Mouse (Mus musculus) CH12.LX (cell line): ENCODE data around the gene Ppp2ca. TPM values are rescaled to one million over a fixed set of nuclear protein-coding genes. Genes with fewer than 3 reads are reported as not detected.

ENCODE experiments used
- DNase-seq: peaks from one replicate; pipeline ENCODE4 v3.0.0-alpha.2; 2013; ENCODE audit errors: extremely low read depth
- H3K27ac ChIP-seq: 2 replicates; pipeline ENCODE4 v1.5.1; 2012; ENCODE audit warnings: low read depth, mild to moderate bottlenecking, control low read depth, moderate library complexity; ENCODE audit not compliant: insufficient read depth
- H3K27me3 ChIP-seq: replicated peaks from 2 replicates; pipeline ENCODE3; 2012; ENCODE audit warnings: inconsistent platforms
- H3K36me3 ChIP-seq, 2 experiments: replicated peaks in 1 of 2; 2 replicates each; pipeline versions ENCODE3 to v1.6.1; 2012; ENCODE audit warnings: inconsistent platforms in 1 of 2, low read length in 1 of 2, mild to moderate bottlenecking in 1 of 2, mixed read lengths in 1 of 2, moderate library complexity in 1 of 2; ENCODE audit not compliant: control insufficient read depth in 1 of 2, insufficient read depth in 1 of 2
- H3K4me1 ChIP-seq, 2 experiments: 2 replicates each; pipeline ENCODE4 v1.6.1; 2012; ENCODE audit warnings: inconsistent platforms in 1 of 2, moderate library complexity in 1 of 2; ENCODE audit not compliant: insufficient read depth in 2 of 2, control insufficient read depth in 1 of 2
- H3K4me2 ChIP-seq: 2 replicates; pipeline ENCODE4 v1.6.1; 2012; ENCODE audit warnings: low read depth, mild to moderate bottlenecking, control low read depth; ENCODE audit not compliant: poor library complexity, insufficient read depth, severe bottlenecking
- H3K4me3 ChIP-seq, 3 experiments: fragments of 150-350 bp in 1 of 3; sonication (generic) in 1 of 3; replicated peaks in 1 of 3; 2 replicates each; pipeline versions ENCODE3 to v1.5.1; 2011 to 2012; ENCODE audit warnings: low read depth in 2 of 3, low read length in 2 of 3, mild to moderate bottlenecking in 2 of 3, moderate library complexity in 2 of 3, control low read depth in 1 of 3, improper control_type of control experiment in 1 of 3, inconsistent platforms in 1 of 3, mixed read lengths in 1 of 3; ENCODE audit not compliant: poor library complexity in 1 of 3
- H3K79me2 ChIP-seq: replicated peaks from 2 replicates; pipeline ENCODE4 v1.6.1; 2012; ENCODE audit warnings: mild to moderate bottlenecking, moderate library complexity; ENCODE audit not compliant: control insufficient read depth, poor library complexity, insufficient read depth, severe bottlenecking; ENCODE audit errors: extremely low read depth
- H3K9ac ChIP-seq: 2 replicates; pipeline ENCODE4 v1.6.1; 2012; ENCODE audit warnings: low read depth, mild to moderate bottlenecking, control low read depth, moderate library complexity; ENCODE audit not compliant: insufficient read depth
- H3K9me3 ChIP-seq: replicated peaks from 2 replicates; pipeline ENCODE3; 2012; ENCODE audit warnings: low read length, inconsistent platforms, mixed read lengths
- CHD1 ChIP-seq: IDR thresholded peaks from 2 replicates; pipeline ENCODE4 v1.6.1; 2012; ENCODE audit warnings: low read depth, low read length, improper control_type of control experiment, inconsistent platforms
- CHD2 ChIP-seq: IDR thresholded peaks from 2 replicates; pipeline ENCODE4 v1.6.1; 2011; ENCODE audit warnings: low read length, improper control_type of control experiment
- E2F4 ChIP-seq: IDR thresholded peaks from 2 replicates; pipeline ENCODE4 v1.6.1; 2011; ENCODE audit warnings: low read depth, low read length, improper control_type of control experiment; ENCODE audit not compliant: insufficient replicate concordance
- EP300 ChIP-seq: IDR thresholded peaks from 2 replicates; pipeline ENCODE4 v1.6.1; 2011; ENCODE audit warnings: low read length, improper control_type of control experiment
- GABPA ChIP-seq: IDR thresholded peaks from 2 replicates; pipeline ENCODE4 v1.6.1; 2012; ENCODE audit warnings: low read depth, low read length, improper control_type of control experiment, inconsistent platforms; ENCODE audit not compliant: insufficient replicate concordance
- MAFK ChIP-seq: IDR thresholded peaks from 2 replicates; pipeline ENCODE4 v1.6.1; 2011; ENCODE audit warnings: low read length, improper control_type of control experiment; ENCODE audit not compliant: insufficient replicate concordance
- MYC ChIP-seq: IDR thresholded peaks from 2 replicates; pipeline ENCODE4 v1.6.1; 2011; ENCODE audit warnings: low read depth, mild to moderate bottlenecking, improper control_type of control experiment, low read length
- NELFE ChIP-seq: IDR thresholded peaks from 2 replicates; pipeline ENCODE4 v1.6.1; 2011; ENCODE audit warnings: low read depth, low read length, improper control_type of control experiment
- POLR2AphosphoS2 ChIP-seq: IDR thresholded peaks from 2 replicates; pipeline ENCODE4 v1.6.1; 2011; ENCODE audit warnings: low read depth, low read length, improper control_type of control experiment
- RAD21 ChIP-seq: IDR thresholded peaks from 2 replicates; pipeline ENCODE4 v1.6.1; 2011; ENCODE audit warnings: low read depth, mild to moderate bottlenecking, low read length, improper control_type of control experiment, moderate library complexity
- RCOR1 ChIP-seq: conservative IDR thresholded peaks from 2 replicates; pipeline ENCODE4 v1.6.1; 2012; ENCODE audit warnings: low read depth, mild to moderate bottlenecking, inconsistent platforms, low read length, improper control_type of control experiment
- UBTF ChIP-seq: IDR thresholded peaks from 2 replicates; pipeline ENCODE4 v1.6.1; 2012; ENCODE audit warnings: low read depth, mild to moderate bottlenecking, inconsistent platforms, low read length, improper control_type of control experiment, moderate library complexity
- ZNF384 ChIP-seq: IDR thresholded peaks from 2 replicates; pipeline ENCODE4 v1.6.1; 2012; ENCODE audit warnings: low read depth, low read length, improper control_type of control experiment, inconsistent platforms
- dilution Hi-C: fragments of 300-500 bp; cut with MboI; formaldehyde crosslinking; loops from 2 replicates; pipeline ENCODE4 v1.14.3; 2020; ENCODE audit warnings: low sequenced_read_pairs; ENCODE audit not compliant: extremely low pct_unique_long_range_greater_than_20kb, extremely low pct_ligation_motif_present
- in situ Hi-C: fragments of 300-500 bp; cut with MboI; formaldehyde crosslinking; loops from 3 replicates; pipeline ENCODE4 v1.14.3; 2019; ENCODE audit warnings: low sequenced_read_pairs, low pct_ligation_motif_present, low pct_unique_long_range_greater_than_20kb, mixed read lengths
- polyA plus RNA-seq: library from polyadenylated mRNA; unstranded; fragments of >175 nt; gene quantifications from 2 replicates; pipeline ENCODE4 v1.2.1, GENCODE M21; 2012; ENCODE audit warnings: low read depth; ENCODE audit not compliant: insufficient read length
- total RNA-seq, 2 experiments: library from RNA; depleted of rRNA; stranded (reverse); fragments of 300-350 nt in 1 of 2; fragments of >200 nt in 1 of 2; gene quantifications; 2 replicates each; pipeline ENCODE4 v1.2.3; 2012 to 2014

The Ppp2ca gene
- total and polyA plus RNA-seq, 3 experiments, result 85.5 to 185 (median 177) TPM

GRCm38 (mm10) chr11:52099771-52100219 lies 1.3 kb downstream of the Ppp2ca start:
- peaks cover 8 to 35% of the 10 kb centered on the region in 2 experiments for H3K36me3 ChIP-seq
- H3K79me2 ChIP-seq, result peaks cover 61% of the 10 kb centered on the region
- H3K4me3 ChIP-seq, result peak overlapping the region; percentile 77 to 96 (median 85)
- H3K27ac ChIP-seq, result no peak overlapping the region
- H3K4me1 ChIP-seq, result peaks cover 23 to 56% of the 10 kb centered on the region in 2 experiments
- no peaks in the 10 kb centered on the region for H3K9me3 ChIP-seq
- 0 out of 2 replicates have a peak, but pooled peaks have one; percentile 42 for TF ChIP-seq RCOR1
- 0 out of 2 replicates have a peak, but pooled peaks have one; percentile 31 for TF ChIP-seq E2F4
- TF ChIP-seq UBTF, result 0 out of 2 replicates have a peak, but pooled peaks have one; percentile 46
- TF ChIP-seq RAD21, result no peak
- no peak for TF ChIP-seq MYC
- peak; percentile 80 for TF ChIP-seq POLR2AphosphoS2
- TF ChIP-seq EP300, result peak; percentile 37; the same call in 1 of the 2 replicates
- 0 out of 2 replicates have a peak, but pooled peaks have one; percentile 11 for TF ChIP-seq NELFE
- TF ChIP-seq CHD2, result 0 out of 2 replicates have a peak, but pooled peaks have one; percentile 21
- TF ChIP-seq CHD1, result peak; percentile 92
- H3K4me2 ChIP-seq, result peak overlapping the region; percentile 66
- H3K9ac ChIP-seq, result peak overlapping the region; percentile 100
- dilution Hi-C loops, result no loop called here
- DNase-seq, result peak; percentile 38
- in situ Hi-C loops, result no loop called here
- no peaks in the 10 kb centered on the region for H3K27me3 ChIP-seq

- no peak overlapping the region for H3K27ac ChIP-seq
- no peak overlapping the region for H3K9ac ChIP-seq
- H3K4me1 ChIP-seq, result peaks cover 21 to 67% of the 10 kb centered on the region in 2 experiments
- H3K79me2 ChIP-seq, result peaks cover 92% of the 10 kb centered on the region
- no peak for DNase-seq
- no peaks in the 10 kb centered on the region for H3K27me3 ChIP-seq
- TF ChIP-seq MYC (no peak), MAFK (peak; percentile 95)
- dilution Hi-C loops (no loop called here), in situ Hi-C loops (no loop called here)
- no peak overlapping the region for H3K4me3 ChIP-seq
- H3K4me2 ChIP-seq, result 0 out of 2 replicates have a peak overlapping the region, but pooled peaks have one; percentile 14
- H3K36me3 ChIP-seq, result peaks cover 8 to 47% of the 10 kb centered on the region in 2 experiments
- H3K9me3 ChIP-seq, result no peaks in the 10 kb centered on the region
These were observed 4.5 kb downstream of the Ppp2ca start for GRCm38 (mm10) chr11:52102977-52103376.

- Histone ChIP-seq H3K9me3 (no peaks in the 10 kb centered on the region), H3K27ac (no peak overlapping the region), H3K4me2 (no peak overlapping the region), H3K79me2 (peaks cover 98% of the 10 kb centered on the region), H3K36me3 (peaks cover 8 to 56% of the 10 kb centered on the region in 2 experiments), H3K27me3 (no peaks in the 10 kb centered on the region), H3K9ac (no peak overlapping the region), H3K4me1 (peaks cover 26 to 80% of the 10 kb centered on the region in 2 experiments), H3K4me3 (no peak overlapping the region)
- dilution Hi-C loops, result no loop called here
- no peak for TF ChIP-seq GABPA
- no peak for TF ChIP-seq ZNF384
- no peak for DNase-seq
- in situ Hi-C loops, result no loop called here
These were observed 7.0 kb downstream of the Ppp2ca start for GRCm38 (mm10) chr11:52105503-52105902.
